Mouse (Mus musculus) effector memory CD4-positive, alpha-beta T cell, adult 7 months (primary cell): ENCODE results near the gene Atp13a2. TPM values are rescaled to one million over a fixed set of nuclear protein-coding genes. Genes with fewer than 3 reads are reported as not detected.

Source experiments
- polyA plus RNA-seq: library from polyadenylated mRNA; unstranded; fragments of 100-300 nt; shearing (Covaris generic); gene quantifications from one replicate; pipeline ENCODE4 v1.2.1, GENCODE M21; 2017

Gene Atp13a2
- polyA plus RNA-seq = 27.3 TPM

GRCm38 (mm10) chr4:140986711-140987395, at the start of gene Atp13a2:
TSS of gene Atp13a2 (plus strand) at chr4:140986873.

GRCm38 (mm10) chr4:140960781-140961466, 25.7 kb upstream of the Atp13a2 start, which contains the start of gene Sdhb:
TSS of gene Sdhb (plus strand) at chr4:140961203.

GRCm38 (mm10) chr4:141010118-141010517, 23.4 kb downstream of the Atp13a2 start, which contains the start of gene Mfap2:
TSS of gene Mfap2 (plus strand) at chr4:141010418.

Other genes starting within 250 kb of the Atp13a2 start
- gene Padi6, start 244.2 kb upstream of the Atp13a2 start, polyA plus RNA-seq = not detected
- 0.79 TPM for gene Padi4, start 212.6 kb upstream of the Atp13a2 start, polyA plus RNA-seq
- gene Padi3, start 176.2 kb upstream of the Atp13a2 start, polyA plus RNA-seq = 0.16 TPM
- not detected for gene Padi1, start 141.1 kb upstream of the Atp13a2 start, polyA plus RNA-seq
- gene Padi2, start 80.5 kb upstream of the Atp13a2 start, polyA plus RNA-seq = 15.8 TPM
- 159 TPM for gene Sdhb, start 25.7 kb upstream of the Atp13a2 start, polyA plus RNA-seq
- not detected for gene Mfap2, start 23.5 kb downstream of the Atp13a2 start, polyA plus RNA-seq
- gene Crocc, start 73.7 kb downstream of the Atp13a2 start, polyA plus RNA-seq = 3.8 TPM
- gene Necap2, start 91.5 kb downstream of the Atp13a2 start, polyA plus RNA-seq = 131 TPM
- 0.60 TPM for gene Spata21, start 101.5 kb downstream of the Atp13a2 start, polyA plus RNA-seq
- 54.4 TPM for gene Szrd1, start 152.9 kb downstream of the Atp13a2 start, polyA plus RNA-seq
- gene Fbxo42, start 161.0 kb downstream of the Atp13a2 start, polyA plus RNA-seq = 26.0 TPM
- gene Rsg1, start 227.1 kb downstream of the Atp13a2 start, polyA plus RNA-seq = 1.6 TPM